Mouse (Mus musculus): Measurements from ENCODE around the gene Dnah17. TPM values are rescaled to one million over a fixed set of nuclear protein-coding genes. Genes with fewer than 3 reads are reported as not detected.

Gene Dnah17
- 0.05 and 0.06 TPM in 2 replicates for polyA plus RNA-seq (2012; rRNA removed)

GRCm38 (mm10) chr11:118130534-118130933 is at the start of gene Dnah17:
TSS of gene Dnah17 (minus strand) at chr11:118130634.

DNA sequence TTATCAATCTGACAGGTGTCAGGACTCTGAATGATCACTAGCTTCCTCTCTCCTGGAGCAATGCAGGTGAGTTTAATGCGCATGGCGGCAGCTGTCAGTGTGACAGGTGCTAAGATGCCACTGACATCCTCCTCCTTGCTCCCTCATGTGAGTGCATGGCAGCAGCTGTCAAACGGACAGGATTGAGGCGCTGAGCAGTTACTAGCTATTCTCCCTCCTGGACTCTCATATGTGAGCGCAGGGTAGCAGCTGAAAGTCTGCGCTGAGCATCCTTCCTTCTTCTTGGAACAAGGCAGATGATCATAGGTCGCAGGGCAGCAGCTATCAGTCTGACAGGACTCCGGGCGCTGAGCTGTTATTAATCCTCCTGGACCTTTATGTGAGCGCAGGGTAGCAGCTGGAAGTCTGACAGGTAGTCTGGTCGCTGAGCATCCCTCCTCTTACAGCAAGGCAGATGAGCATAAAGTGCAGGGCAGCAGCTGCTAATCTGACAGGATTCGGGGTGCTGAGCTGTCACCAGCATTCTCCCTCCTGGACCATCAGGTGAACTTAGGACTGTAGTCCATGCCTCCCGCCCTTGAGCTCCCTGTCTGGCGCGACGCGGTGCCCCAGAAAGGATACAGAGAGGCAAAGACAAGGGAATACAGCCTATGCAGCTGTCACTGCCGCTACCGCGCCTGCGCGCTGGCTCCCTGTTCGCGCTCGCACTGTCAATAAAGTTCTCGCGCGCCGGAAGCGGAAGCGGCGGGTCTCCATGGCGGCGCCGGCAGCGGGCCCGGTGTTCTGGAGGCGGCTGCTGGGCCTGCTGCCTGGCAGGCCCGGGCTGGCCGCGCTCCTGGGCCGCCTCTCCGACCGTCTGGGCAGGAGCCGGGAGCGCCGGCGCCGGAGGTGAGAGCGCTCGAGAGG is 144.1 kb downstream of the Dnah17 start, which contains the start of gene Pgs1:
Pgs1 (plus strand) TSS at position 167 of the 906 bp plus-strand sequence.

Other genes with a start within 250 kb of the Dnah17 start
- 18.9 and 26.0 TPM in 2 replicates for gene Socs3, start 160.6 kb downstream of the Dnah17 start, polyA plus RNA-seq (2012; rRNA removed)
- gene Pgs1, start 144.3 kb downstream of the Dnah17 start, polyA plus RNA-seq (2012; rRNA removed) = 54.5 and 66.6 TPM in 2 replicates
- 27.0 and 28.0 TPM in 2 replicates for gene Cyth1, start 118.0 kb upstream of the Dnah17 start, polyA plus RNA-seq (2012; rRNA removed)
- 14.0 and 22.6 TPM in 2 replicates for gene Usp36, start 159.6 kb upstream of the Dnah17 start, polyA plus RNA-seq (2012; rRNA removed)
- gene Cep295nl, start 211.9 kb upstream of the Dnah17 start, polyA plus RNA-seq (2012; rRNA removed) = 0.07 and 0.20 TPM in 2 replicates
- gene Timp2, start 225.1 kb upstream of the Dnah17 start, polyA plus RNA-seq (2012; rRNA removed) = 102 TPM in 2 replicates

Data from colon, adult 2 months (tissue).